Mouse (Mus musculus): ENCODE results near the gene Lamc3.

Gene Lamc3

DNA sequence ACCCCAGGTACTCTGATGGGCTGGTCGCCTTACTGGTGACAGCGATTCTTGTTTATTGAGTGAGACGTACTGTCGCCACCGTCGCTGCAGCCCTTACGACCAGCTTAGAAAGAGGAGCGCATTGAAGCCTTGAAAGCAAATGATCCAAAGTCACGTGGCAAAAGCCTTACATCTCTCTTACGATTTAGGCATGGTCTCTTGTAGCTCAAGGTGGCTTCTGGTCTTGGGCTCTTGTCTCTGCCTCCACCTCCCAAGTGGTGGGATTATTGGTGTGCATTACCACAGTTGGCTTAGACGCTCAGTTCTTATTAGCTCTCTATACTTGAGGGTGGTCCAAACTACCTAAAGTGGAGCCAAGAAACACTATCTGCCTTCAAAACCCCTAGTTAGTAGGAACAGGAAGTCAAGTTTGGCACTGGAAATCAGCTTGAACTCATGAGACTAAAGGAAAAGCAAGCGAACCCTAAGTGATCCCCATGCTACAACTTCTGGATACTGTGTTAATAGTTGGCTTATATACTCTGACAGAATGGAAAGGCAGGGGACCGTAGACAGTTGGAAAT lies 87.8 kb downstream of the Lamc3 start:
- in situ Hi-C loops (cut with MseI, MboI), result no loop called here

DNA sequence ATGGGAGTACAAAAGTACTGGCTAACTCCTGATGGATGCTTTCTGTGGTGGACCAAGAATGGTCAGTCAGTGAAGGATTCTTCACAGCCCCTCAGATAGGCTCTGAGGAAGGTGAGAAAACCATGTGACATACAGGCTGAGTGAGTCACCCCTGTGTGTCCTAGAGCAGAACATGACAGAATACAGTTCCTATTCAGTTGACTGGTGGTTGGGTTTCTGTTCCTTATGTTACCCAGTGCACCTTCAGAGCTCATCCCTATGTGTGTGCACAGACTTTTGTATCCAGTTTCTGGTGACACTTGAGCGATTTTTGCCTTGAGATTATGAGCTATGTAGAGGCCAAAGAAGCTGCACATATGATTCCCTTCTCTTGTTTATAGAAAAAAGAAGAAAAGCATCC lies 100.7 kb downstream of the Lamc3 start:
- in situ Hi-C loops (cut with MseI, MboI), result no loop called here

DNA sequence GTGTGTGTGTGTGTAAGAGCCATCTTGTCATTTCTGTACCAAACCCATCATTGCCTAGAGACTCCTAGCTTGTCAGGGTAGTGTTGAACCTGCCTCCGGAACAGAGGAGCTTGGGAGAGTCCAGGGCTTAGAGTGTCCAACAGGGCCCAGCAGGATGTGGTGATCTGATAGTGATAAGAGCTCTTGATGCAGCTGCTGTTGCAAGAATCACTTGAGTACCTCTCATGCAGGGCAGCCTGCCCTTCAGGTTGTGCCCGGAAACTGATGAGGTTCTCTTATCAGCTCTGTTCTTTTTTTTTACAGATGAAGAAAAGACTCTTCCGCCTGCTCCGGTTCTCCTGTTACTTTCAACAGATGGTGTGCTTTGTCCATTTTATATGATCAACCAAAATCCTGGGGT lies 103.9 kb downstream of the Lamc3 start:
- in situ Hi-C loops (cut with MseI, MboI), result no loop called here

DNA sequence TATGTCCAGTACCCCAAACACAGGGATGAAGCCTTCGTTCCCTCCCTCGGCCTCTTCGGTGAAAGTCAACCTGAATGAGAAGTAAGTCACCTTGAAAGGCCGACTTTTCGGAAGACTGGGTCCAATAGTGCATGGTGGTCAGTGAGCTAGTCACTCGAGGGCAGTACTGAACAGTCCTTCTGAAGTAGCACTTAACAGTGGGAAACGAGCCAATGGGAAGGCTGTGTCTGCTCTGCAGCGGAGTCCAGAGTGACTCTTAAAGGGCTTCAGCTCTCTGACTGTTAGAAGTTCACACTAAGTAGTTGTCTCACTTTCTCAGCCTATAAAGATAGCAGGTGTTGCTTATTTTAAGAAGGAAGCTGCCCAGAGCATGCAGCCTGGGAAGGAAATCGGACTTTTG lies 107.8 kb downstream of the Lamc3 start:
- in situ Hi-C loops (cut with MseI, MboI), result no loop called here

DNA sequence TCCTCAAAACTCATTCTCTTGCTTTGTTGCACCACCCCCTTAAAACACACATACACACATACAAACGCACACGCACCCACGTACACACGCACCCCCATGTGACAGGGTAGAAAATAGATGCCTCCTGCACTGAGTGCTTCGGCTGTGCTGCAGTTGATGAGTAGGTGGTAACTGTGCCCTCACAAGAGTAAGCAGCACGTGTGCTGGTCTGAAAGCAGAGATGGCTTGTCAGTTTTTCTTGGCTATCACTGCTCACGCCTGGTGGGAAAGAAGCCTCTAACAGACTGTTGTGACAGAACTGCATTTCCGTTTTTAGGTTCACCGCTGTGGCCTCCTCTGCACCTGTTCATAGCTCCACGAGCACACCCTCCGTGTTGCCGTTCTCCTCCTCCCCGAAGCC lies 109.0 kb downstream of the Lamc3 start:
- in situ Hi-C loops (cut with MseI, MboI), result no loop called here
